Mouse (Mus musculus): ENCODE measurements around the gene Mrgpra3.

Mrgpra3 gene

DNA sequence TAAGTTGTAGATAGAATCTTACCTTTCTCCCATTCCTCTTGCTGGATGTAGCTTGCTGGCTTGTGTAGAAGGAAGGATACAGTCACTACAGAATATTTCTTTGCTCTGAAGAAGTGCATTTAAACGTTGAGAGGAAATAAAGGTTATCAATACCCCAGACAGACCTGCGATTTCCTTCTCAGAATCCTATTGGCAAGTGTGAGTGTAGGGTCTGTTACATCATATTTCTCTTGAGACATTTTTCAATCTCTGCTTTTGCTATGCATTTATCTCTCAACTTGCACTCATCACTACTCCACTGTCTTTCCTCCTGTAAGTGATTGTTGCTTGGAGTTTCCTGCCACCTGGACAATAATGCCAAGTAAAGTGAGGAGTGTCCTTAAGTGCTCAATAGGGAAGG, at the start of gene Mrgpra3:
Mrgpra3 (minus strand) TSS at position 101 of the 400 bp plus-strand sequence.
- no peak for DNase-seq (ENCODE audit: low read depth, low spot score)

All from embryo, embryonic 11.5 days (tissue).